Mouse (Mus musculus) erythroblast, embryonic 14.5 days (primary cell): ENCODE data around the gene Mllt3. TPM values are rescaled to one million over a fixed set of nuclear protein-coding genes. Genes with fewer than 3 reads are reported as not detected.
"Not testable (repeated sequence)": the region's sequence is repeated elsewhere in the genome, so short reads cannot be mapped to it uniquely, and the experiment has no call there.

Experiments
- H3K27me3 ChIP-seq: 2 replicates; pipeline ENCODE4 v1.6.1; 2012; ENCODE audit warnings: inconsistent platforms; ENCODE audit not compliant: control insufficient read depth
- H3K36me3 ChIP-seq: 2 replicates; pipeline ENCODE4 v1.6.1; 2012; ENCODE audit warnings: mild to moderate bottlenecking, inconsistent platforms; ENCODE audit not compliant: control insufficient read depth
- H3K4me1 ChIP-seq: 2 replicates; pipeline ENCODE4 v1.6.1; 2012; ENCODE audit warnings: inconsistent platforms; ENCODE audit not compliant: control insufficient read depth
- H3K4me3 ChIP-seq: replicated peaks from 2 replicates; pipeline ENCODE3; 2012; ENCODE audit warnings: moderate library complexity, mild to moderate bottlenecking, inconsistent platforms
- H3K9me3 ChIP-seq: 2 replicates; pipeline ENCODE4 v1.6.1; 2012; ENCODE audit warnings: low read length, inconsistent platforms, mixed read lengths; ENCODE audit not compliant: control insufficient read depth
- GATA1 ChIP-seq: IDR thresholded peaks from 2 replicates; pipeline ENCODE4 v1.6.1; 2012; ENCODE audit warnings: low read length, inconsistent platforms, mixed read lengths
- TAL1 ChIP-seq: IDR thresholded peaks from 3 replicates; pipeline ENCODE4 v1.6.1; 2012; ENCODE audit warnings: low read length, inconsistent platforms, mixed read lengths
- polyA plus RNA-seq: library from polyadenylated mRNA; stranded (reverse); fragments of >175 nt; gene quantifications from 2 replicates; pipeline ENCODE4 v1.2.3, GENCODE M21; 2012

Gene Mllt3
- polyA plus RNA-seq, 1 experiment, result 7.8 TPM

DNA sequence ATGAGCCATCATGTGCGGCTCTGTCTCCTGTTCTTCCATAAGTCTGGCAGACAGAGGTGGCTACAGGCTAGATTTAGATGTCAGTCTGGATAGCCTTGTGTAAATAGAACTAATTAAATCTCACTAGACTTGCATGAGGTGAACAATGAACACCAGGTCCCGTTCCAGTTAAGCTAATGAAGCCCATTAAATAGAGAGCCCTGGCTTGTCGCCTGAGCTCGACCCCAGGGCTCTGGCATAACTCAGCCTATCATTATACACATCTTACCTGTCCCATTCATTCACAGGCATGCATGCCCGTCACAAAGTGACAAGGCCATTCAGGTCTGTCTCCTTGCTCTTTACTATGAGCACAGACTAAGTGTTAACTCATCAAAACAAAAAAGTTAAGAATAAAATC is 42.2 kb downstream of the Mllt3 start:
- no peaks in the 10 kb centered on the region for H3K36me3 ChIP-seq
- H3K9me3 ChIP-seq, result no peaks in the 10 kb centered on the region
- H3K4me1 ChIP-seq, result no peaks in the 10 kb centered on the region
- H3K4me3 ChIP-seq, result no peak overlapping the region
- H3K27me3 ChIP-seq, result no peaks in the 10 kb centered on the region
- TF ChIP-seq GATA1 (no peak), TAL1 (no peak)

DNA sequence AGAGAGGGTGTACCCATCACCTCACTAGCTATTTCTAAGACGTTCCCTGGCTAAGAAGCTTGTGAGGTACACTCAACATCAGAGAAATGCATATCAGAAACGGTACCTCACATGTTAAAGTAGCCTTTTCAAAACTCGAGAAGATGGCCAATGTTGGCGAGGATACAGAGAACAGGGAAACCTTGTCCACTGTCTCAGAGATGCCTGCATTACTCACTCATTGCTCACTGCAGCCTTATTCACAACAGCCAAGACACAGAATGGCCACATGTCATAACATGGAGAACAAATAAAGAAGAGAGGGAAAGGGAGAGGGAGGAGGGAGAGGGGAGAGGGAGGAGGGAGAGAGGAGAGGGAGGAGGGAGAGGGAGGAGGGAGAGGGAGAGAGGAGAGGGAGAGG is 47.9 kb downstream of the Mllt3 start:
- TF ChIP-seq GATA1 (no peak), TAL1 (no peak)
- H3K27me3 ChIP-seq, result no peaks in the 10 kb centered on the region
- no peak overlapping the region for H3K4me3 ChIP-seq
- no peaks in the 10 kb centered on the region for H3K9me3 ChIP-seq
- no peaks in the 10 kb centered on the region; the same call in 1 of the 2 replicates for H3K4me1 ChIP-seq
- H3K36me3 ChIP-seq, result no peaks in the 10 kb centered on the region

DNA sequence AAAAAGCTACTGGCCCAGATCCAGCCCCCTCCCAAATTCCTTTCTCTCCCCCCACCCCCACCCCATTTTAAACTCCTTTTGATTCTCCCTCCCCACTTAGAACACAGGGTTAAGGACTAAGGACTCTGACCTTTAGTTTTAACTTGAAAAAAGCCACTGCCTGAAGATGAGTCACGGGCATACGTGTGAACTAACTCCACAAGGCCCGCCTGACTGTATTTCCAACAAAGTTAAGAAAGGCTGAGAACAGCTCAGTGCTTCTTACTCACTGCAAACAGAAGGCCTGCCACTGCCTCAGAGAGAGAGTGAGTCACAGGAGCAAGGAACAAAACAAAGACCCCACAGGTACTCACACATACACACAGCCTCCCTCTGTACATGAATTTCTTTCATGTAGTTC is 48.6 kb downstream of the Mllt3 start:
- TF ChIP-seq TAL1 (no peak), GATA1 (no peak)
- H3K4me3 ChIP-seq, result no peak overlapping the region
- H3K27me3 ChIP-seq, result no peaks in the 10 kb centered on the region
- H3K4me1 ChIP-seq, result peaks cover 3% of the 10 kb centered on the region; the same call in 1 of the 2 replicates
- H3K36me3 ChIP-seq, result no peaks in the 10 kb centered on the region
- H3K9me3 ChIP-seq, result no peaks in the 10 kb centered on the region

DNA sequence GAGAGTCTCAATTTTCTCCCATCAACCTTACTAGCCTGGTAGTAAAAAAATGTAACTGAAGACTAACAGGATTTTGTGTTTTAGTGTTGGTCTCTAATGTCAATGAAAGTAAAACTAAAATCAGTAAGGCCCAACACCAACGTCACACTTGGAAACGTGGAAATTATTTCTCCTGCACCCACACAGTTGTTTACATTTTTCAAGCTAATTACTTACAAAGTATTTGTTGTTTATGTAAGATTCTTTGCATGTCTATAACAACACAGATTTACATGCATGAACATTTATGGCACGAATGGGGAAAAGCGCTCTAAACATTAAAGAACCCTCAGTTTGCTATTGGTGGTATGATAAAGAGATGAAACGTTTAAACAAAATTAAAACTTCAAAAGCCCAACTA is 49.1 kb downstream of the Mllt3 start:
- TF ChIP-seq GATA1 (no peak), TAL1 (no peak)

DNA sequence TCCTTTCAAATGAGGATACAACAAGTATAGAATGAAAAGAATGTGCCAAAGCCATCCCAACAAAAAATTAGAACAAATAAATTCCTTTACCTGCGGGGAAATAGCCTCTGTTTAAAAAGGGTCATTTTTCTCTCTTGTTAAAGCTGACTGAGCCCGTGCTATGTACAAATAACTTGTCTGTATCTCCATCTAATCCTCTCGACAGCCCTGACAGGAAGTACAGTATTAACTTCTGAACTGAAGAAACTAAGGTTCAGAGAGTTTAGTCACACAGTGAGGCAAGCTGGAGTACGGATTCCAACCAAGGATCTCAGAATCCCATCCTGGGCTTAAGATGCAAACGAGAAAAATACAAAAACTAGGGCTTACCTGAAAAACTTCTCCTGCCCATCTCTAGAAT is 50.6 kb downstream of the Mllt3 start:
- Histone ChIP-seq H3K4me3 (no peak overlapping the region), H3K27me3 (no peaks in the 10 kb centered on the region), H3K9me3 (no peaks in the 10 kb centered on the region), H3K4me1 (peaks cover 8% of the 10 kb centered on the region), H3K36me3 (no peaks in the 10 kb centered on the region)
- no peak for TF ChIP-seq TAL1
- TF ChIP-seq GATA1, result no peak

More for the DNA sequence above, 49.1 kb downstream of the Mllt3 start:
- H3K36me3 ChIP-seq, result no peaks in the 10 kb centered on the region
- H3K27me3 ChIP-seq, result no peaks in the 10 kb centered on the region
- H3K4me3 ChIP-seq, result no peak overlapping the region
- no peaks in the 10 kb centered on the region for H3K9me3 ChIP-seq
- peaks cover 7% of the 10 kb centered on the region for H3K4me1 ChIP-seq

DNA sequence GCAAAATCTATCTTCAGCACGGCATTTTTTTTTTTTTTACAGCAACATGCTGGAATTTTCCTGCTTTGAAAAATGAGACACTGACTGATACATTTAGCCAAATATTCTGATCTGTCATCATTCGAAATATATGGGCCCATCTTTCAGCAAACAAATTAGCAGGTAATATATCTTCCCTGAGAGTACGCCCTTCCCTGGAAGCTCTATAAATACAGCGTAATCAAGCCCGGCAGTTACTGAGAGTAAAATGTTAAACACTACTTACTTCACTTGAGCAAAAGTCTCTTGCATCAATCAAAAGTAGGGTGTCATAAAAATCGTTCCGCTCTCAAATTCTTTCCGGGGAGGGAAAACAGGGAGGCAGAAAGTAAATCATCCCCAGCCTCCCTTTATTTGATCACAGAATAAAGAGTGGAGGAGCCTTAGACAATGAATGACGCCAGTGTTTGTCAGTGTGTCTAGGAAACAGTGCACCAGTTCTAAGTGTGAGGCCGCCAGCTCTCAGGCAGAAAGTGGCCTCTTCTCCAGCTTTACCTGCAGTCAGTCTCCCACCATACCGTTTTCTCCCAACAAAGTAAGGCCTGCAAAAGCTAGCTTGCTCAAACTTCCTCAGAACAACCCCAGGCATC is 55.2 kb downstream of the Mllt3 start:
- Histone ChIP-seq H3K9me3 (no peaks in the 10 kb centered on the region), H3K36me3 (no peaks in the 10 kb centered on the region), H3K27me3 (no peaks in the 10 kb centered on the region), H3K4me3 (no peak overlapping the region), H3K4me1 (peaks cover 8% of the 10 kb centered on the region)
- TF ChIP-seq TAL1, result no peak
- no peak for TF ChIP-seq GATA1

DNA sequence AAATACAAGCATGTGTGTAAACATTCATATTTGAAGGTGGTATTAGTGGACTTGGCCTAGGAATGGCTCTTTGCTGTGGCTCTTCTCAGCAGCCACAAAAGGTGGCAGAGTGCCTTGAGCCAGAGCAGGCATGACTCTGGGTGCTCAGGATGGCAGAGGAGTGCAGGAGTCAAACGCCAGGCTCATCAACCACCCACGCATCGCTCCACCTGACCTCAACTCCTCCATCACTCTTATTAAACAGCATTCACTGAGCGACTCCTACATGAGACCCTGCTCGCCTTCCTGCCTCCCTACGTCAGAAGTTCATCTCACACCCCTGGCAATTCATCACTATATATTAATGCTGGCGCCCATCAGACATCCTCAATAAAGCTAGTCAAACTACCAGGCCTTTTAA is 67.3 kb downstream of the Mllt3 start:
- TF ChIP-seq GATA1 (no peak), TAL1 (no peak)
- Histone ChIP-seq H3K4me3 (no peak overlapping the region), H3K9me3 (no peaks in the 10 kb centered on the region), H3K4me1 (peaks cover 11% of the 10 kb centered on the region), H3K36me3 (no peaks in the 10 kb centered on the region), H3K27me3 (no peaks in the 10 kb centered on the region)

DNA sequence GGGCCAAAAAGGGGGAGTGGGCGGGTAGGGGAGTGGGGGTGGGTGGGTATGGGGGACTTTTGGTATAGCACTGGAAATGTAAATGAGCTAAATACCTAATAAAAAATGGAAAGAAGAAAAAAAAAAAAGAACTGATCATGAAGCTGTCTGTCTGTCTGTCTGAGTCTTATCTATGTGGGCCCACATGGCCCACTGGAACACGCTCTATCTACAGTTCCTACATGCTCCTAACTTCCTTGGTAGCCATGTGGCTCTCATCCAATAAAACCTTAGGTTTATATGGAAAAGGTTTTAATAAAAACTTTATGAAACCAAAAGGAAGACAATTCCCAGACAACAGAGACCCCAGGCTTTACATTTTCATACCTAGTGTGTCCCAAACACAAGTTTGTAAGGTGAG is 68.3 kb downstream of the Mllt3 start:
- not testable (repeated sequence) for H3K9me3 ChIP-seq, H3K36me3 ChIP-seq, H3K4me3 ChIP-seq, H3K27me3 ChIP-seq
- peaks cover 11% of the 10 kb centered on the region for H3K4me1 ChIP-seq

DNA sequence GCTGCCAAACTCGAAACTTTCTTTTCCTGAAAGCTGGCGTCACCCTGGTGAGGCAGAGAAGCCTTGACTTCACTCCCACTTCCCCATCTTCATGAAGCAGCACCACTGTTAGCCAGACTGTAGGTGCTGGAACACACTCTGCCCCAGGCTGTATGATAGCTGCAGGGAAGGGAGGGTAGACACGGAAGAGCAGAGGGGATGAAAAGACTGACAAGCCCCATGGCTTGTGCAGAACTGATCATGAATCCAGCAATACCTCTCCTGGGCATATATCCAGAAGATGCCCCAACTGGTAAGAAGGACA is 69.4 kb downstream of the Mllt3 start:
- TF ChIP-seq TAL1 (no peak), GATA1 (no peak)

DNA sequence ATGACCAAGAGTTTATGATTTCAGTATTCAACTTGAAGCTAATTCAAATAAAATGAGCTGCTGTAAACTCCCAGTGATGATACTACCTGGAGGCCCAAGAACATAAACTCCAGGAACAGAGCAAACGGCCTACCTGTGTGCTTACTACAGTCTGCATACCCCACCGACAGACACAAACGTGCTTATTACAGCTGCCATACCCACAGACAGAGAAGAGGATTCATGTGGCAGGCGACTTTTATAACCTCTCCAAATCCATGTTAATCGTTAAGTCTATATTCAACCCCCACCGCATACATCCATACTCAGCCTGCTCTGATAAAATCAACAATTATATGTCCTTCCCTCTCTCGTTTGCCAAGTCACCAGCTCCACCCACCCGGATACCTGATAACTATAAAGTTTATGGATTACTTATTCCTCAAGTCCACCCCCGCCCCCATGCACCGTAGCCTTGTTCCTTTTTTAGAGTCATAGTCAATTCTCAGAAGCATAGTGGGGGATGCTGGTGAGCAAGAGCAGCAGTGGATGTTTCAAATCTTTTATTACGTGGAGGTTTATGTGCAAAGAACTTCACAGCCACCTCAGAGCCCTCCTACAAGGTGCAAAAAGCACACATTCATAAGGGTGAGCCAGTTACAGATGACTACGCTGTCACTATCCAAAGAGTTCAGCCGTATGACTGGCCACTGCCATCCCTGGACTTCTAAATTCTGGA is 70.0 kb downstream of the Mllt3 start:
- Histone ChIP-seq H3K4me3 (no peak overlapping the region), H3K27me3 (no peaks in the 10 kb centered on the region), H3K4me1 (peaks cover 14% of the 10 kb centered on the region), H3K36me3 (no peaks in the 10 kb centered on the region), H3K9me3 (no peaks in the 10 kb centered on the region)
- no peak for TF ChIP-seq GATA1

More for the DNA sequence above, 69.4 kb downstream of the Mllt3 start:
- Histone ChIP-seq H3K27me3 (no peaks in the 10 kb centered on the region), H3K9me3 (no peaks in the 10 kb centered on the region), H3K36me3 (no peaks in the 10 kb centered on the region), H3K4me3 (no peak overlapping the region), H3K4me1 (peaks cover 11% of the 10 kb centered on the region)
